Comparison of ENCODE assay signal across 8 mouse cellular contexts in genomic region chr9:63927340-63928049, GRCm38 (mm10).
DNase-seq lines count a peak whose midpoint lies in the region; ATAC-seq lines count a peak whose summit lies in the region.

No protein-coding gene starts in this region.

- peak; percentile 8 for DNase-seq in left cerebral cortex, postnatal 4 days
- DNase-seq in left cerebral cortex, adult 11 months (ENCODE audit: low spot score): no peak
- peak; percentile 57 for DNase-seq in forebrain, embryonic 11.5 days (ENCODE audit: low spot score)
- peak; percentile 61 to 72 for DNase-seq in heart, postnatal 14 days
- DNase-seq in kidney, postnatal 4 days: peak; percentile 67 to 81
- peak; percentile 47 for DNase-seq in midbrain, embryonic 14.5 days
- peak; percentile 68 to 71 for DNase-seq in urinary bladder, postnatal 4 days (ENCODE audit: low spot score in 2 of 2)

- H3K9me3 ChIP-seq in forebrain, embryonic 11.5 days (ENCODE audit: control insufficient read depth, low read length): no peaks in the 10 kb centered on the region
- H3K9me3 ChIP-seq in midbrain, embryonic 14.5 days (ENCODE audit: control insufficient read depth, low read length): no peaks in the 10 kb centered on the region

- ATAC-seq in forebrain, embryonic 11.5 days (replicated peaks; ENCODE audit: low FRiP score): no peak
- no peak for ATAC-seq in midbrain, embryonic 14.5 days (ENCODE audit: low FRiP score, low TSS enrichment)
- no peak for ATAC-seq in megakaryocyte, adult 5-6 weeks (ENCODE audit: poor library complexity, severe bottlenecking)

- H3K4me3 ChIP-seq in forebrain, embryonic 11.5 days (ENCODE audit: low read depth, low read length): peak overlapping the region; percentile 19; the same call in 1 of the 2 replicates
- H3K4me3 ChIP-seq in midbrain, embryonic 14.5 days (replicated peaks; ENCODE audit: low read depth, low read length): 0 out of 2 replicates have a peak overlapping the region, but pooled peaks have one; percentile 8

- peaks cover 12% of the 10 kb centered on the region for H3K27me3 ChIP-seq in forebrain, embryonic 11.5 days (ENCODE audit: control insufficient read depth, insufficient read depth, low read length)
- peaks cover 10% of the 10 kb centered on the region; the same call in 1 of the 2 replicates for H3K27me3 ChIP-seq in midbrain, embryonic 14.5 days (ENCODE audit: control insufficient read depth, insufficient read depth, low read length)

- peaks cover 6% of the 10 kb centered on the region for H3K4me1 ChIP-seq in forebrain, embryonic 11.5 days (replicated peaks; ENCODE audit: control insufficient read depth, insufficient read depth, low read length)
- peaks cover 7% of the 10 kb centered on the region for H3K4me1 ChIP-seq in midbrain, embryonic 14.5 days (ENCODE audit: control insufficient read depth, insufficient read depth, low read length)

- 4% methylated on average over 34 of the region's 34 CpGs for WGBS in forebrain, embryonic 11.5 days
- WGBS in midbrain, embryonic 14.5 days: 5% methylated on average over 34 of the region's 34 CpGs

- intact Hi-C loops in left cerebral cortex, postnatal 4 days (cut with DNase I): no loop called here
- intact Hi-C loops in heart, postnatal 14 days (cut with DNase I): no loop called here

- H3K27ac ChIP-seq in forebrain, embryonic 11.5 days (ENCODE audit: low read depth, low read length): no peak overlapping the region
- H3K27ac ChIP-seq in midbrain, embryonic 14.5 days (replicated peaks; ENCODE audit: low read depth, low read length): no peak overlapping the region

- H3K9ac ChIP-seq in forebrain, embryonic 11.5 days (ENCODE audit: low read length): peak overlapping the region; percentile 54
- H3K9ac ChIP-seq in midbrain, embryonic 14.5 days (replicated peaks; ENCODE audit: low read length): peak overlapping the region; percentile 43; the same call in 1 of the 2 replicates

- H3K36me3 ChIP-seq in forebrain, embryonic 11.5 days (ENCODE audit: control insufficient read depth, insufficient read depth, low read length): no peaks in the 10 kb centered on the region
- no peaks in the 10 kb centered on the region for H3K36me3 ChIP-seq in midbrain, embryonic 14.5 days (ENCODE audit: control insufficient read depth, insufficient read depth, low read length)

- peak overlapping the region; percentile 60 for H3K4me2 ChIP-seq in forebrain, embryonic 11.5 days (ENCODE audit: low read depth, low read length, severe bottlenecking)
- H3K4me2 ChIP-seq in midbrain, embryonic 14.5 days (ENCODE audit: low read length): peak overlapping the region; percentile 56
